Mouse (Mus musculus): ENCODE measurements around the gene Numb. TPM values are rescaled to one million over a fixed set of nuclear protein-coding genes. Genes with fewer than 3 reads are reported as not detected.

Gene Numb
- polyA plus RNA-seq, 1 experiment from 2014 or later = 12.9 TPM

DNA sequence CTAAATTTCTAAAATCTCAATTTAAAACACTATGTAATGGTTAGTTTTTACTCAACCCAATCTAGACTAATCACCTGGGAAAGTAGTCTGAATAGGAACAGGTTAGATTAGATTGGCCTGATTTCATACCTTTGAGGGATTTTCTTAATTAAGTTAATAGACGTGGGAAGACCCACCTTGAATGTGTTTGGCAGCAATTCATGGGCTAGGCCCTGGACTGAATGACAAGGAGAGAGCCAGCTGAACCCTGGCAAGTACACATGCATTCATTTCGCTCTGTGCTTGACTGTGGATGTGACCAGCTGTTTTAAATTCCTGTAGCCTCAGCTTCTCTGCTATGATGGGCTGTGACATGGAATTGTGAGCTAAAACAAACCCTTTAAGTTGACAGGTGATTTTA lies 40.8 kb downstream of the Numb start:
- Histone ChIP-seq H3K4me1 (ENCODE audit: control insufficient read depth, insufficient read depth, low read length) (peaks cover 4% of the 10 kb centered on the region; the same call in 1 of the 2 replicates), H3K9ac (ENCODE audit: low read length) (no peak overlapping the region), H3K27me3 (replicated peaks; ENCODE audit: control insufficient read depth, insufficient read depth, low read length) (no peaks in the 10 kb centered on the region), H3K4me3 (ENCODE audit: low read depth, low read length) (no peak overlapping the region), H3K36me3 (ENCODE audit: control insufficient read depth, insufficient read depth, low read length) (no peaks in the 10 kb centered on the region), H3K9me3 (replicated peaks; ENCODE audit: control insufficient read depth, low read length) (no peaks in the 10 kb centered on the region), H3K27ac (ENCODE audit: low read depth, low read length) (no peak overlapping the region), H3K4me2 (ENCODE audit: low read length) (no peak overlapping the region)
- WGBS = 42% methylated on average over 2 of the region's 2 CpGs
- DNase-seq (ENCODE audit: low spot score) = peak; percentile 17
- ATAC-seq = no peak

DNA sequence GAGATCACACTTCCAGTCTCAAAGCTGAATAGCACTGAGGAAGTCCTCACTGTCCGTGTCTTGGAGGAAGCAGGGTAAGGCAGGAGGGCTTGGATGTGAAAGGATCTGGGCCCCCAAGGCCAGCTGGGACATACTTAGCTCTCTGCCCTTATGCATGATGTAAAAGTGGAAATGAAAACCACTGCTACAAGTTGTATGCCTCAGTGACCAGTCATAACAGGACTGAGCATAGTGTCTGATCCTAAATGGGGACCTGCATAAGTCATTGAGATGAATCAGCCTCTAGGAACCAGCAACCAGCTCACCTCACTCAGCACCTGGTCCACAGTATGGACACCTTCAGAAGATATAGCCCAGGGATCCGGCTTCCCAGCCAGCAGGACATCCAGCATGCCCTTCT lies 46.6 kb downstream of the Numb start:
- no peak overlapping the region for H3K4me3 ChIP-seq (ENCODE audit: low read depth, low read length)
- H3K4me2 ChIP-seq (ENCODE audit: low read length) = no peak overlapping the region
- WGBS = 97% methylated on average over 2 of the region's 2 CpGs
- H3K27ac ChIP-seq (ENCODE audit: low read depth, low read length) = no peak overlapping the region
- no peak overlapping the region for H3K9ac ChIP-seq (ENCODE audit: low read length)
- no peaks in the 10 kb centered on the region for H3K4me1 ChIP-seq (ENCODE audit: control insufficient read depth, insufficient read depth, low read length)
- H3K27me3 ChIP-seq (replicated peaks; ENCODE audit: control insufficient read depth, insufficient read depth, low read length) = no peaks in the 10 kb centered on the region
- DNase-seq (ENCODE audit: low spot score) (no peak), ATAC-seq (no peak)
- H3K9me3 ChIP-seq (replicated peaks; ENCODE audit: control insufficient read depth, low read length) = no peaks in the 10 kb centered on the region
- H3K36me3 ChIP-seq (ENCODE audit: control insufficient read depth, insufficient read depth, low read length) = peaks cover 8% of the 10 kb centered on the region; the same call in 1 of the 2 replicates

DNA sequence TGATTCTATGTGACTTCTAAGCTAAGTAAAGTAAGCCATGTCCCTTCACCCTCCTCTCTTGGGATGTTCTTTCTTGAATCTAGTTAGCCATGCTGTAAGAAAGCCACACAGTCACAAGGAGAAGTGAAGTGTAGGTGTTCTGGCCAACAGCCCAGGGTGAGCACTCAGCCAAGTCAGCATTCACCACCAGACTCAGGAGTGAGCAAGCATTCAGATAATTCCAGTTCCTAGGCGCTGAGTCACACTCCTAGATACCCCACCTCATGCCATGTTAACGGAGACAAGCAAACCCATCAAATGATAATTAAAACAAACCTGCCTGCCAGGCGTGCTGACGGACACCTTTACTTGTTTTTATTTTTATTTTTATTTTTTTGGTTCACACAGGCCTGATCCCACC lies 47.1 kb downstream of the Numb start:
- ATAC-seq (no peak), DNase-seq (ENCODE audit: low spot score) (no peak)
- H3K4me1 ChIP-seq (ENCODE audit: control insufficient read depth, insufficient read depth, low read length) = no peaks in the 10 kb centered on the region
- no peak overlapping the region for H3K4me2 ChIP-seq (ENCODE audit: low read length)
- no peaks in the 10 kb centered on the region for H3K27me3 ChIP-seq (replicated peaks; ENCODE audit: control insufficient read depth, insufficient read depth, low read length)
- 91% methylated on average over 4 of the region's 4 CpGs for WGBS
- H3K27ac ChIP-seq (ENCODE audit: low read depth, low read length) = no peak overlapping the region
- no peaks in the 10 kb centered on the region for H3K9me3 ChIP-seq (replicated peaks; ENCODE audit: control insufficient read depth, low read length)
- H3K4me3 ChIP-seq (ENCODE audit: low read depth, low read length) = no peak overlapping the region
- peaks cover 8% of the 10 kb centered on the region; the same call in 1 of the 2 replicates for H3K36me3 ChIP-seq (ENCODE audit: control insufficient read depth, insufficient read depth, low read length)
- H3K9ac ChIP-seq (ENCODE audit: low read length) = no peak overlapping the region

DNA sequence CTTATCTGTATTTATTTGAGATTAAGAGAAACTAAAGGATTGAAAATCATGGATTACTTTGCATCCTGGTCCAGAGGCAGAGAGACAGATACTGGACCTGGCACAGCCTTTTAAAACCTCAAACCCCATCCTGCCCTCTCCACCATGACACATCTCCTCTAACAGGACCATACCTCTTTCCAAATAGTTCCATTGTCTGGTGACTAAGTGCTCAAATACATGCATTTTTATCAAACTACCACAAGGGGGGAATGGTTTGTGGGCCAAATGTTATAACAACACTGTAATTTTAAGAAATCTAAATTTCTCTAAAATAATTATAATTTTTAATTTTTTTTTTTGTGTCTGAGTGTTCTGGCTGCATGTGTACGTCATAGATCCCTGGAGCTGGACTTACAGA lies 57.2 kb downstream of the Numb start:
- no peak for ATAC-seq
- DNase-seq (ENCODE audit: low spot score) = no peak
- Histone ChIP-seq H3K4me2 (ENCODE audit: low read length) (no peak overlapping the region), H3K9me3 (replicated peaks; ENCODE audit: control insufficient read depth, low read length) (no peaks in the 10 kb centered on the region; the same call in 1 of the 2 replicates), H3K27me3 (replicated peaks; ENCODE audit: control insufficient read depth, insufficient read depth, low read length) (no peaks in the 10 kb centered on the region), H3K4me3 (ENCODE audit: low read depth, low read length) (no peak overlapping the region), H3K27ac (ENCODE audit: low read depth, low read length) (no peak overlapping the region), H3K36me3 (ENCODE audit: control insufficient read depth, insufficient read depth, low read length) (no peaks in the 10 kb centered on the region), H3K9ac (ENCODE audit: low read length) (no peak overlapping the region), H3K4me1 (ENCODE audit: control insufficient read depth, insufficient read depth, low read length) (no peaks in the 10 kb centered on the region)
- WGBS = 98% methylated on average over 1 of the region's 1 CpGs

DNA sequence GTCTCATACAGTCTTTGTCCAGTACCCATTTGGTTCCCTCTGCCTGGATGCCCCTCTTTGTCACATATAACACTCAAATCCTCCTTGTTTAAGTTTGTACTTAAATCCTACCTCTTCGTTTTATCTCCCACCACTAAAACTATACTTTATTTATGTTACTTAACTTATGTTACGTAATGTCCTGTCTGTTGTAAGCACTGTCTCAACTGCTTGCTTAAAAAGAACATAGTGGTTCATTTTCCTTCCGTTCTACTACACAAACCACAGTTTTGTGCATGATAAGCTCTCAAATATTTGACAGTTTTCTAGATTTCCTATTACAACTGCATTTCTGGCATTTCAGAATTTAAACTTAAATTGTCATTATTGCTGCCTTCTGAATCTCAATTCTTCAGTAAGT lies 59.9 kb downstream of the Numb start:
- DNase-seq (ENCODE audit: low spot score) (no peak), ATAC-seq (no peak)
- 94% methylated on average over 3 of the region's 3 CpGs for WGBS
- H3K36me3 ChIP-seq (ENCODE audit: control insufficient read depth, insufficient read depth, low read length) = no peaks in the 10 kb centered on the region
- no peak overlapping the region for H3K9ac ChIP-seq (ENCODE audit: low read length)
- H3K27ac ChIP-seq (ENCODE audit: low read depth, low read length) = no peak overlapping the region
- no peaks in the 10 kb centered on the region; the same call in 1 of the 2 replicates for H3K9me3 ChIP-seq (replicated peaks; ENCODE audit: control insufficient read depth, low read length)
- no peak overlapping the region for H3K4me3 ChIP-seq (ENCODE audit: low read depth, low read length)
- H3K4me1 ChIP-seq (ENCODE audit: control insufficient read depth, insufficient read depth, low read length) = no peaks in the 10 kb centered on the region
- no peak overlapping the region for H3K4me2 ChIP-seq (ENCODE audit: low read length)
- no peaks in the 10 kb centered on the region for H3K27me3 ChIP-seq (replicated peaks; ENCODE audit: control insufficient read depth, insufficient read depth, low read length)

DNA sequence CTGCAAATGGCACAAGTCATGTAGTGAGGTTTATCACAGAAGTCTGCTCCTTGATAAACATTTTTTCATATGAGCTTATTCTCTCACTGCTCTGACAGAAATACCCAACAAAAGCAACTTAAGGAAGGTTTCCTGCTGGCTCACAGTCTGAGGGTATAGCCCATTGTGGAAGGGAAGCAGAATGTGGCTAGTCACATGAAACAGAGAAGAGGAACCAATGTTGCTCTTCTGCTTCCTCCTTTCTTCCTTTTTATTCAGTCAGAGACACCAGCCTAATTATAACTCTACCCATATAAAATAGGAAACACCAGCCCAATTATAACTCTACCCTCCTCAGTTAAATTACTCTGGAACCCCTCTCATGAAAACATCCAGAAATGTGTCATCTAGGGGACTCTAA lies 61.0 kb downstream of the Numb start:
- H3K36me3 ChIP-seq (ENCODE audit: control insufficient read depth, insufficient read depth, low read length) = no peaks in the 10 kb centered on the region
- no peak for DNase-seq (ENCODE audit: low spot score)
- H3K4me1 ChIP-seq (ENCODE audit: control insufficient read depth, insufficient read depth, low read length) = no peaks in the 10 kb centered on the region
- no peaks in the 10 kb centered on the region for H3K27me3 ChIP-seq (replicated peaks; ENCODE audit: control insufficient read depth, insufficient read depth, low read length)
- no peak overlapping the region for H3K27ac ChIP-seq (ENCODE audit: low read depth, low read length)
- H3K4me2 ChIP-seq (ENCODE audit: low read length) = no peak overlapping the region
- no peaks in the 10 kb centered on the region; the same call in 1 of the 2 replicates for H3K9me3 ChIP-seq (replicated peaks; ENCODE audit: control insufficient read depth, low read length)
- ATAC-seq = no peak
- no peak overlapping the region for H3K4me3 ChIP-seq (ENCODE audit: low read depth, low read length)
- H3K9ac ChIP-seq (ENCODE audit: low read length) = no peak overlapping the region

DNA sequence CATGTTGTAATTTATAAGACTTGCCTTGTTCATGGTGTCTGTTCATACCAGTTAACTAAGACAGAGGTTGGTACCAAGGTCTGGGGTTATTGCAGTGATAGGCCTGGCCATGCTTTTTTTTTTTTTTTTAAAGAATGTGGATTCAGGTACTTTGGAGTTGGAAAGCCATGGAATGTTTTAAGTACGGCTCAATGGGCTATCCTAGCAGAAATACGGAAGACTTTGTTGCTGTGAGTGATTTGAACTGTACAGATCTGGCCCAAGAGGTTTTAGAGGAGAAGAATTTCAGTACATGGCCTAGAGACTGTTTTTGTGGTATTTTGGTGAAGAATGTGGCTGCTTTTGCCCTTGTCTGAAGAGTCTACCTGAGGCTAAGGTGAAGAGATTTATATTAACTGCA lies 63.7 kb downstream of the Numb start:
- Histone ChIP-seq H3K4me1 (ENCODE audit: control insufficient read depth, insufficient read depth, low read length) (no peaks in the 10 kb centered on the region), H3K36me3 (ENCODE audit: control insufficient read depth, insufficient read depth, low read length) (no peaks in the 10 kb centered on the region), H3K9me3 (replicated peaks; ENCODE audit: control insufficient read depth, low read length) (no peaks in the 10 kb centered on the region; the same call in 1 of the 2 replicates), H3K27me3 (replicated peaks; ENCODE audit: control insufficient read depth, insufficient read depth, low read length) (no peaks in the 10 kb centered on the region), H3K4me2 (ENCODE audit: low read length) (no peak overlapping the region), H3K9ac (ENCODE audit: low read length) (no peak overlapping the region), H3K4me3 (ENCODE audit: low read depth, low read length) (no peak overlapping the region), H3K27ac (ENCODE audit: low read depth, low read length) (no peak overlapping the region)
- no peak for ATAC-seq
- 96% methylated on average over 2 of the region's 2 CpGs for WGBS
- no peak for DNase-seq (ENCODE audit: low spot score)

DNA sequence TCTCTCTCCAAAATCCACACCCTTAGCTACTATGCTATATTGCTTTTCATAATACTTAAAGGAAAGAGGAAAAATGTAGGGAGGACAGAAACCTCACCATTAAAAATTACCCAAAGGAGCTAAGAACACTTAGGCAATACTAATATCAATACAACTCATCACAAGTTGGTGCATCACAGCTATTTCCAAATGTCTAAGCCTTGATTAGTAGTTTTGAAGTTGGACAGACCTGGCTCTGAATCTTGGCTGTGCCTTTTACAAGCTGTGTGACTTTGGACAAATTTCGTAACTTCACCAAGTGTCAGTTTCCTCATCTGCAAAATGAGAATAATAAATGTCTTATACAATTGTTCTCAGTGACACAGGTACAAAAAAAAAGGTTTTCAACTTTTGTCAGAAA lies 66.5 kb downstream of the Numb start:
- H3K4me2 ChIP-seq (ENCODE audit: low read length) = no peak overlapping the region
- H3K4me1 ChIP-seq (ENCODE audit: control insufficient read depth, insufficient read depth, low read length) = peaks cover 5% of the 10 kb centered on the region; the same call in 1 of the 2 replicates
- ATAC-seq (no peak), DNase-seq (ENCODE audit: low spot score) (no peak)
- H3K9me3 ChIP-seq (replicated peaks; ENCODE audit: control insufficient read depth, low read length) = no peaks in the 10 kb centered on the region
- H3K27ac ChIP-seq (ENCODE audit: low read depth, low read length) = no peak overlapping the region
- no peaks in the 10 kb centered on the region for H3K36me3 ChIP-seq (ENCODE audit: control insufficient read depth, insufficient read depth, low read length)
- 95% methylated on average over 1 of the region's 1 CpGs for WGBS
- H3K9ac ChIP-seq (ENCODE audit: low read length) = no peak overlapping the region
- no peak overlapping the region for H3K4me3 ChIP-seq (ENCODE audit: low read depth, low read length)
- H3K27me3 ChIP-seq (replicated peaks; ENCODE audit: control insufficient read depth, insufficient read depth, low read length) = no peaks in the 10 kb centered on the region

DNA sequence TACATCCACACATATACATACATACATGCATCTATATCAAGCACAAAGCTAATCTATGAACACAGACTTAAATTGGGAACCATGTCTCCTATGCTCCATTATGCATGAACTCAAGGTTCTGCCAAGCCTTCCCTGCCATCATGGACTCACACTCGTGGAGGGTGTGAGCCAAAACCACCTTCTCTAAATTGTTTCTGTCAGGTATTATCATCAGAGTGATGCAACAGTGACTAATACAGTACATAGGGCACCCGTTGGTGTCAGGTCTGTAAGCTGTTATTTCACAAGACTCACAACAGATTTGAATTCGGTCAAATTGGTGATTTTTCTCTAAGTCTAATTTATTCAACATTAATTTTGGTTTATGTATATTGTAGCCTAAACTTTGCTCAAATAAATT lies 67.5 kb downstream of the Numb start:
- no peak overlapping the region for H3K4me2 ChIP-seq (ENCODE audit: low read length)
- ATAC-seq (no peak), DNase-seq (ENCODE audit: low spot score) (no peak)
- no peak overlapping the region for H3K9ac ChIP-seq (ENCODE audit: low read length)
- H3K36me3 ChIP-seq (ENCODE audit: control insufficient read depth, insufficient read depth, low read length) = no peaks in the 10 kb centered on the region
- H3K27ac ChIP-seq (ENCODE audit: low read depth, low read length) = no peak overlapping the region
- H3K4me3 ChIP-seq (ENCODE audit: low read depth, low read length) = no peak overlapping the region
- 85% methylated on average over 3 of the region's 3 CpGs for WGBS
- no peaks in the 10 kb centered on the region for H3K27me3 ChIP-seq (replicated peaks; ENCODE audit: control insufficient read depth, insufficient read depth, low read length)
- no peaks in the 10 kb centered on the region for H3K9me3 ChIP-seq (replicated peaks; ENCODE audit: control insufficient read depth, low read length)
- peaks cover 5% of the 10 kb centered on the region; the same call in 1 of the 2 replicates for H3K4me1 ChIP-seq (ENCODE audit: control insufficient read depth, insufficient read depth, low read length)
